Mouse (Mus musculus) forebrain, embryonic 16.5 days (tissue): ENCODE measurements around the gene Apbb2. TPM values are rescaled to one million over a fixed set of nuclear protein-coding genes. Genes with fewer than 3 reads are reported as not detected.

Experiments
- ATAC-seq: fragments of 200-750 bp; cut with Nextera tagmentation; 2 replicates; pipeline ENCODE4 v1.8.0; 2017; ENCODE audit warnings: mild to moderate bottlenecking, moderate library complexity
- H3K27ac ChIP-seq: fragments of 300-500 bp; sonication (generic); 2 replicates; pipeline ENCODE4 v1.5.1; 2014; ENCODE audit warnings: low read length, control low read depth
- H3K27me3 ChIP-seq: fragments of 300-500 bp; sonication (generic); replicated peaks from 2 replicates; pipeline ENCODE4 v1.6.1; 2014; ENCODE audit warnings: low read length; ENCODE audit not compliant: control insufficient read depth, insufficient read depth
- H3K36me3 ChIP-seq: fragments of 300-500 bp; sonication (generic); 2 replicates; pipeline ENCODE4 v1.6.1; 2014; ENCODE audit not compliant: control insufficient read depth, insufficient read depth
- H3K4me1 ChIP-seq: fragments of 300-500 bp; sonication (generic); replicated peaks from 2 replicates; pipeline ENCODE4 v1.6.1; 2014; ENCODE audit warnings: low read length; ENCODE audit not compliant: control insufficient read depth, insufficient read depth
- H3K4me2 ChIP-seq: fragments of 300-500 bp; sonication (generic); 2 replicates; pipeline ENCODE4 v1.6.1; 2014; ENCODE audit warnings: mild to moderate bottlenecking, low read length, control low read depth
- H3K4me3 ChIP-seq: fragments of 300-500 bp; sonication (generic); replicated peaks from 2 replicates; pipeline ENCODE4 v1.5.1; 2014; ENCODE audit warnings: mild to moderate bottlenecking, low read length, control low read depth
- H3K9ac ChIP-seq: fragments of 300-500 bp; sonication (generic); replicated peaks from 2 replicates; pipeline ENCODE4 v1.6.1; 2014; ENCODE audit warnings: low read depth, low read length, control low read depth
- H3K9me3 ChIP-seq: fragments of 300-500 bp; sonication (generic); 2 replicates; pipeline ENCODE4 v1.6.1; 2016; ENCODE audit warnings: low read length; ENCODE audit not compliant: control insufficient read depth
- WGBS: fragments of 180-500 bp; shearing (Covaris S2); extraction: QIAGEN DNeasy Blood & Tissue Kit; methylation state at CpG from one replicate; pipeline ENCODE4 v1.1.7; 2014; 5-methylcytosine and 5-hydroxymethylcytosine counted together
- polyA plus RNA-seq: library from polyadenylated mRNA; unstranded; fragments of >200 nt; fragmentation: Nextera tagmentation; extraction: Ambion mirVana; gene quantifications from 2 replicates; pipeline ENCODE4 v1.2.1, GENCODE M21; 2015

Gene Apbb2
- polyA plus RNA-seq, 1 experiment from 2014 or later = 99.1 TPM

DNA sequence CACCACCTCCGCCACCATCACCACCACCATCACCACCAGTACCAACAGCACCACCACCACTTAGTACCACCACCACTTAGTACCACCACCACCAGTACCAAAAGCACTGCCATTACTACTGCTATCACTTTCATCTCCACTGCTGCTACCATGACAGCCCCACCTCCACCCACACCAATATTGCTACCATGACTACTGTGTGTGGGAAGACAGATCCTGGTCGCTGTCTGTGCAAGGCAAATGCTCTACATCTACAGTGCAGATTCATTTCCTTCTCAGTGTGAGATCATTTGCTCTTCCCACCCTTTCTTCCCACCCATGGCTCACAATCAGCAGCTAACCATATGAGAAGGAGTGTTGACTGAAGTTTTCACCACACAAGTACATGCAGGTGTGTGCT, 315.7 kb downstream of the Apbb2 start:
- no peak overlapping the region for H3K9ac ChIP-seq
- H3K4me1 ChIP-seq = peaks cover 29% of the 10 kb centered on the region
- H3K27me3 ChIP-seq = no peaks in the 10 kb centered on the region
- no peak overlapping the region for H3K4me2 ChIP-seq
- H3K27ac ChIP-seq = no peak overlapping the region
- WGBS = 88% methylated on average over 2 of the region's 2 CpGs
- no peak for ATAC-seq
- no peak overlapping the region for H3K4me3 ChIP-seq
- peaks cover 7% of the 10 kb centered on the region; the same call in 1 of the 2 replicates for H3K36me3 ChIP-seq
- no peaks in the 10 kb centered on the region for H3K9me3 ChIP-seq

DNA sequence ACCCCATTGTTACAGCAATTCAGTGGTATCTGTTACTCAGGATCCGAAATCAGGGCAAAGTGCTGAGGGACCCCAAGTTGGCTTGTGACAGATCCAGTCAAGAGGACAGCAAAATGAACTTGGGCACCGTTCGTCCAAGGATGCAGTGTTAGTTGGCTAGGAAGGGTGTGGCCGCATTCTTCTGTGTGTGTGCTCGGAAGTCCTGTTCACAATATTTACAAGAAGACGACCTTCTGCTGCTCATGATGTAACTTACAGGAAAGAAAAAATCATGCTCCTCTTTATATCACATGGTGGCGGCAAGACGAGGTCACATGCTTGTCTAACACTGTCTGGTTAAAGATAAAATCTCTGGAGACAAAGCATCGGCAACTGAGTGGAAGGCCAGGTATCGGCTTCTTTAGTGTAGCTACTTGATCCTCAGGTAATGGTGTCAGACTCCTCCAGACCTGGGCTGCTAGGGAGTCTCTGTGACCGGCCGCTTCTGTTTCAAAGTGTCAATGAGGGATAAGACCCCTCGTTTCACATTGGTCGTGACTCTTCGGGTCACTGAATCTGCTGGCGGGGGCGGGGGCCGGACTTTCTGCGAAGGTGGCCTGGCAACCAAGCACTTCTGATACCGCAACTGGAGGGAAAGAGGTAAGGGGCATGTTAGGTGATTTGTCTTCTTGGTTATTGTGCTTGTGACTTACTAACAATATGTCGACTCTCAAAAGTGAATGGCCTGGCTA, 316.3 kb downstream of the Apbb2 start:
- peaks cover 29% of the 10 kb centered on the region for H3K4me1 ChIP-seq
- H3K9ac ChIP-seq = no peak overlapping the region
- H3K4me2 ChIP-seq = no peak overlapping the region
- 91% methylated on average over 21 of the region's 21 CpGs for WGBS
- H3K27ac ChIP-seq = no peak overlapping the region
- H3K27me3 ChIP-seq = no peaks in the 10 kb centered on the region
- ATAC-seq = no peak
- H3K4me3 ChIP-seq = no peak overlapping the region
- H3K9me3 ChIP-seq = no peaks in the 10 kb centered on the region
- peaks cover 6% of the 10 kb centered on the region; the same call in 1 of the 2 replicates for H3K36me3 ChIP-seq

DNA sequence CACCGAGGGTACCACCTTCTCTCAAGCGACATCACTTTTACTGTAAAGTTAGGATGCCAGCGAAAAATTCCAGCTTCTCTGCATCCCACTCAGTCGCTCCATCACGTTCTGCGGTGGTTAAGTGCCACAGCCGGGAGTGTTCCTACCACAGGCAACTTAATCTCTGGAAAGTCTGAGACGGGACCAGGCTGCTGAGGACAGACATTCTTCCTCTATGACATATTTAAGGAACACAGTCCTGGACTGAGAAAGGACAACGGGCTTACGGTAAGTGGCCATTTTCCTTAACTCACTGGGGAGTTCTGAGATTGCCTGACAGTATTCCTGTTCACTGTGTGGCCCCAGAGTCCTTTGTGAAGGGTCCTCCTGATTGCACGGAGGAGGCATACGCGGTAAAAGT, 318.0 kb downstream of the Apbb2 start:
- no peak overlapping the region for H3K4me2 ChIP-seq
- H3K4me1 ChIP-seq = peaks cover 20% of the 10 kb centered on the region
- 81% methylated on average over 13 of the region's 13 CpGs for WGBS
- H3K9ac ChIP-seq = no peak overlapping the region
- no peak for ATAC-seq
- H3K27ac ChIP-seq = no peak overlapping the region
- peaks cover 7% of the 10 kb centered on the region; the same call in 1 of the 2 replicates for H3K36me3 ChIP-seq
- H3K4me3 ChIP-seq = no peak overlapping the region
- no peaks in the 10 kb centered on the region for H3K9me3 ChIP-seq
- no peaks in the 10 kb centered on the region for H3K27me3 ChIP-seq

DNA sequence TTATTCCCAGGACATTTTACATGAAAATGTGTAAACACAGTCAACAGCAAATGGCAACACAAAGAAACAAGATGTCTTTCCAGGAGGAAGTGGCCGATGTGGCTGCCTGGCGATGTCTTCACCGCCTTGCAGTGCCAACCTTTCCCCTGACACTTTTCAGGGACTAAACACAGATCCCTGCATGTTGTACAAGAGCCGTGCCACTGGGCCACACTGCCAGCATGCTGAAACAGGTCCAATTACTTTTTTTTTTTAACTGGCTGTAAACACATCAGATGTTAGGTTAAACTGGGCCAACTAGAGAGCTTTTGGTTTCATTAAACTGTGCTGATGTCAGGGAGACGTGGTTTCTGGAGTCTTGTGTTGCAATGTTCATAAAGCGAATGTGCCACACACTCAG, 319.7 kb downstream of the Apbb2 start:
- Histone ChIP-seq H3K27me3 (no peaks in the 10 kb centered on the region), H3K4me1 (peaks cover 4% of the 10 kb centered on the region), H3K27ac (no peak overlapping the region), H3K4me2 (no peak overlapping the region), H3K36me3 (peaks cover 7% of the 10 kb centered on the region; the same call in 1 of the 2 replicates), H3K4me3 (no peak overlapping the region), H3K9me3 (no peaks in the 10 kb centered on the region), H3K9ac (no peak overlapping the region)
- 0 out of 2 replicates have a peak, but pooled peaks have one; percentile 43 for ATAC-seq
- 67% methylated on average over 6 of the region's 6 CpGs for WGBS

DNA sequence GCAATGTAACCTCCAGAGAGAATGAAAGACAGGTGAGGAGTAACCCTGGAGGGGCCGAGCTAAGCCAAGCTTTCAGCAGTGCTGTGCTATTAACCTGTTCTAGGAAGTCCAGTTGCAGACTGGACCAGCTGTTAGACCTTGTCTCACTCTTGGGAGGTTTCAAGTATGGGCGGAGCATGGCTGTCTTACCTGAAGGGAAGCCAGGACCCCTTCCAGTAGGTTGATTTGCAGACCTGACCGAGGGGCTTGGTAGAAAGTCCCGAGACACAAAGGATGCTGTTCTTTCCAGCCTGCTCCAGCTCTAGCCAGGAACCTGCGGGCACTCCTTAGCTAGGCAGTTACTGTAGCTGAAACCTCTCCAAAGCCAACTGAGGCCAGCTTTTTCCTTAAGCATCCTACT, 322.5 kb downstream of the Apbb2 start:
- no peak for ATAC-seq
- Histone ChIP-seq H3K4me3 (no peak overlapping the region), H3K4me2 (no peak overlapping the region), H3K27ac (no peak overlapping the region), H3K9ac (no peak overlapping the region), H3K27me3 (no peaks in the 10 kb centered on the region), H3K36me3 (peaks cover 3% of the 10 kb centered on the region; the same call in 1 of the 2 replicates), H3K4me1 (0 out of 2 replicates have a peak, but pooled peaks cover 3% of the 10 kb centered on the region), H3K9me3 (no peaks in the 10 kb centered on the region)
- 95% methylated on average over 5 of the region's 5 CpGs for WGBS

DNA sequence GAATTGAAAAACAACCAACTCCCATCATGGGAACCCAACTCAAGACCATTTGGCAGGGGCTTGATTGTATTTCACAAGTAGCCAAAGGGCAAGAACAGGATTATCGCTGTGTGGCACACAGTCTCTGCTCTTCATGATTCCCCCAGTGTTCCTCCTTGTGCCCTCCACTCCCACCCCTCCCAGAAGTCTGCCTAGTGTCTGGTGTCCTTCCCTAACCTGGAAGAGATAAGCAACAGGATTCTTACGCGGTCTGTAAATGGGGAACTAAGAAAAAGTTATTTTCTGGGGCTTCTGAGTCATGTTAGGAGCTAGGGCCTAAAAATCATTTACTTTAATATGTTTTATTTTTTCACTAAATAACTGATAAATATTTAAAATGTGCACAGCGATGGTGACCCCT, 323.6 kb downstream of the Apbb2 start:
- WGBS = 98% methylated on average over 4 of the region's 4 CpGs

DNA sequence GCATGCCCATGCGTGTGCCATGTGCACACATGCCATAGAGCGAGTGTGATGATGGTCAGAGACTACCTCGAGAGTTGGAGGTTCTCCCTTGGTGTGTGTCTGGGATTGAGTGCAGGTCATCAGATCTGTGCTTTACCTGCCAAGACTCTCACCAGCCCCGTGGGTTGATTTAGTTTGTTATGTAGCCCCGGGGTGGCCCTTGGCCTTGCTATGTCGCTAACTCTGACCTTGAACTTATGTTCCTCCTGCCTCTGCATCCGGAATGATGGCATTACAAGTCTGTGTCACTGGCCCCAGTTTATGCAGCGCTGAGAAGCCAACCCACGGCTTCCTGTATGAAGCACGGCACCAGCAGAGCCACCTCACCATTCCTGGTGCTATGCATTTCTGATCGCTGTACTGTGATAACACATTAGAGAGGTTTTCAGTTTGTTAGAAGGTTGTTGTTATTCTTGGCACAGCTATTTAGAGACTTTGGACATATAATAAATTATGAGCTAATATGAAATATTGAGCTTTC, 324.4 kb downstream of the Apbb2 start:
- H3K27me3 ChIP-seq = no peaks in the 10 kb centered on the region
- no peak overlapping the region for H3K9ac ChIP-seq
- no peaks in the 10 kb centered on the region for H3K9me3 ChIP-seq
- H3K27ac ChIP-seq = no peak overlapping the region
- no peak overlapping the region for H3K4me3 ChIP-seq
- ATAC-seq = no peak
- no peak overlapping the region for H3K4me2 ChIP-seq
- 92% methylated on average over 11 of the region's 11 CpGs for WGBS
- H3K4me1 ChIP-seq = 0 out of 2 replicates have a peak, but pooled peaks cover 3% of the 10 kb centered on the region
- peaks cover 3% of the 10 kb centered on the region; the same call in 1 of the 2 replicates for H3K36me3 ChIP-seq

More for the DNA sequence above, 323.6 kb downstream of the Apbb2 start:
- Histone ChIP-seq H3K36me3 (peaks cover 3% of the 10 kb centered on the region; the same call in 1 of the 2 replicates), H3K4me2 (no peak overlapping the region), H3K27me3 (no peaks in the 10 kb centered on the region), H3K4me1 (0 out of 2 replicates have a peak, but pooled peaks cover 3% of the 10 kb centered on the region), H3K9me3 (no peaks in the 10 kb centered on the region), H3K27ac (no peak overlapping the region), H3K9ac (no peak overlapping the region), H3K4me3 (no peak overlapping the region)
- no peak for ATAC-seq

DNA sequence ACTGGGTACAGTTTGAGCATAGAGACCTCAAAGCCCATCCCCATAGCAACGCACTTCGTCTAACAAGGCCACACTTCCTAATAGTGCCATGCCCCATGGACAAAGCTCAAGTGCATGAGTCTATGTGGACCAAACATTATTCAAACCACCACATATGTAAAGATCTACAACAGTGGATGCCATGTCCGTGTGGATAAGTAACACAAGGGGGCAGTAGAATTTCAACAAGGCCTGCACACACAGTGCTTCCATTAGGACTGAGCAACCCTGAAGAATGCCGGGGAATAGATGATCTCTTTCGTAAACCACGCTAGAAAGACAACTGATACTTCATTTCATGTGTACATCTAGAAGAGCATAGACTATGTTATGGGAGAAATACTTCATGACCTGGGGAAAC, 337.8 kb downstream of the Apbb2 start:
- 76% methylated on average over 6 of the region's 6 CpGs for WGBS

DNA sequence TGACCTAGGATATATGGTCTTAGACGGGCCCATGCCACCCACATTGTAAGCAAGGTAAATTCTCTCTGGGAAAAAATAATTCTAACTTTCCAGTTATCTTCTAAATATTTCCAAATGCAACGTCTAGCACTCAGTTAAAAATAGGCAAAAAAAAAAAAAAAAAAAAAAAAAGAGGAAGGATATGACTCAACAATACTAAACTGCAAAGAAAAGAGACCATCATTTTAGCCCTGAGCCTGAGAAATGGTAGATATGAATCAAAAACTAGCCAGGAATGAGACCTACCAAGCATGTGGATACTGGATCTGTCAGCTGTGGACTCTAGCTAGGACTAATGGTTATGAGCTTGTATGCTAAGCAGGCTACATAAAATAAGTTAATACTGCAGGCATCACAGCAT, 338.9 kb downstream of the Apbb2 start:
- Histone ChIP-seq H3K4me1 (no peaks in the 10 kb centered on the region), H3K36me3 (no peaks in the 10 kb centered on the region), H3K27me3 (no peaks in the 10 kb centered on the region), H3K27ac (no peak overlapping the region), H3K4me2 (no peak overlapping the region), H3K4me3 (no peak overlapping the region), H3K9me3 (no peaks in the 10 kb centered on the region), H3K9ac (no peak overlapping the region)
- no peak for ATAC-seq
- 91% methylated on average over 2 of the region's 2 CpGs for WGBS

More for the DNA sequence above, 337.8 kb downstream of the Apbb2 start:
- no peak overlapping the region for H3K9ac ChIP-seq
- H3K4me2 ChIP-seq = no peak overlapping the region
- no peaks in the 10 kb centered on the region for H3K36me3 ChIP-seq
- H3K27ac ChIP-seq = no peak overlapping the region
- no peak for ATAC-seq
- no peak overlapping the region for H3K4me3 ChIP-seq
- H3K9me3 ChIP-seq = no peaks in the 10 kb centered on the region
- H3K4me1 ChIP-seq = no peaks in the 10 kb centered on the region
- no peaks in the 10 kb centered on the region for H3K27me3 ChIP-seq
